Mouse (Mus musculus): ENCODE measurements around the gene Klf13. TPM values are rescaled to one million over a fixed set of nuclear protein-coding genes. Genes with fewer than 3 reads are reported as not detected.

The Klf13 gene
- polyA plus RNA-seq, 1 experiment from 2014 or later: 27.5 TPM

- Histone ChIP-seq H3K27ac (0 out of 2 replicates have a peak overlapping the region, but pooled peaks have one; percentile 25), H3K36me3 (ENCODE audit: insufficient read depth, low read length) (0 out of 2 replicates have a peak, but pooled peaks cover 6% of the 10 kb centered on the region), H3K9ac (ENCODE audit: low read depth, low read length) (no peak overlapping the region), H3K4me1 (replicated peaks; ENCODE audit: insufficient read depth, low read length) (peaks cover 15% of the 10 kb centered on the region; the same call in 1 of the 2 replicates), H3K27me3 (ENCODE audit: insufficient read depth, low read length) (no peaks in the 10 kb centered on the region), H3K9me3 (replicated peaks; ENCODE audit: low read length) (no peaks in the 10 kb centered on the region), H3K4me3 (replicated peaks; ENCODE audit: low read depth, low read length) (no peak overlapping the region), H3K4me2 (ENCODE audit: low read length) (no peak overlapping the region)
- no peak for TF ChIP-seq CTCF (IDR thresholded peaks at IDR 0.05; ENCODE audit: low read depth)
- DNase-seq (ENCODE audit: low spot score) (no peak), ATAC-seq (replicated peaks; ENCODE audit: low FRiP score, low read depth) (no peak)
- 69% methylated on average over 10 of the region's 10 CpGs for WGBS
These were observed 51.1 kb downstream of the Klf13 start for GRCm38 (mm10) chr7:63887602-63888123.

- 16% methylated on average over 8 of the region's 8 CpGs for WGBS
- H3K36me3 ChIP-seq (ENCODE audit: insufficient read depth, low read length): 0 out of 2 replicates have a peak, but pooled peaks cover 6% of the 10 kb centered on the region
These were observed 51.6 kb downstream of the Klf13 start for GRCm38 (mm10) chr7:63887034-63887551.

GRCm38 (mm10) chr7:63885025-63885424 is 53.7 kb downstream of the Klf13 start:
- ATAC-seq (replicated peaks; ENCODE audit: low FRiP score, low read depth): no peak
- Histone ChIP-seq H3K4me1 (replicated peaks; ENCODE audit: insufficient read depth, low read length) (peaks cover 15% of the 10 kb centered on the region; the same call in 1 of the 2 replicates), H3K9ac (ENCODE audit: low read depth, low read length) (no peak overlapping the region), H3K4me2 (ENCODE audit: low read length) (no peak overlapping the region), H3K27ac (no peak overlapping the region), H3K9me3 (replicated peaks; ENCODE audit: low read length) (no peaks in the 10 kb centered on the region), H3K4me3 (replicated peaks; ENCODE audit: low read depth, low read length) (no peak overlapping the region), H3K27me3 (ENCODE audit: insufficient read depth, low read length) (no peaks in the 10 kb centered on the region), H3K36me3 (ENCODE audit: insufficient read depth, low read length) (0 out of 2 replicates have a peak, but pooled peaks cover 1% of the 10 kb centered on the region)
- no peak for TF ChIP-seq CTCF (IDR thresholded peaks at IDR 0.05; ENCODE audit: low read depth)
- WGBS: 73% methylated on average over 7 of the region's 7 CpGs
- no peak for DNase-seq (ENCODE audit: low spot score)

More at GRCm38 (mm10) chr7:63887034-63887551, 51.6 kb downstream of the Klf13 start:
- no peak overlapping the region for H3K4me3 ChIP-seq (replicated peaks; ENCODE audit: low read depth, low read length)
- H3K4me1 ChIP-seq (replicated peaks; ENCODE audit: insufficient read depth, low read length): peaks cover 15% of the 10 kb centered on the region; the same call in 1 of the 2 replicates
- peak overlapping the region; percentile 70 for H3K27ac ChIP-seq
- no peak overlapping the region for H3K9ac ChIP-seq (ENCODE audit: low read depth, low read length)
- no peak for TF ChIP-seq CTCF (IDR thresholded peaks at IDR 0.05; ENCODE audit: low read depth)
- ATAC-seq (replicated peaks; ENCODE audit: low FRiP score, low read depth) (peak; percentile 60; the same call in 1 of the 2 replicates), DNase-seq (ENCODE audit: low spot score) (peak; percentile 83)
- H3K4me2 ChIP-seq (ENCODE audit: low read length): no peak overlapping the region
- no peaks in the 10 kb centered on the region for H3K9me3 ChIP-seq (replicated peaks; ENCODE audit: low read length)
- no peaks in the 10 kb centered on the region for H3K27me3 ChIP-seq (ENCODE audit: insufficient read depth, low read length)

GRCm38 (mm10) chr7:63882739-63883138 is 56.0 kb downstream of the Klf13 start:
- H3K4me3 ChIP-seq (replicated peaks; ENCODE audit: low read depth, low read length): no peak overlapping the region
- no peak for ATAC-seq (replicated peaks; ENCODE audit: low FRiP score, low read depth)
- no peak for TF ChIP-seq CTCF (IDR thresholded peaks at IDR 0.05; ENCODE audit: low read depth)
- H3K9me3 ChIP-seq (replicated peaks; ENCODE audit: low read length): no peaks in the 10 kb centered on the region
- H3K27me3 ChIP-seq (ENCODE audit: insufficient read depth, low read length): no peaks in the 10 kb centered on the region
- no peak for DNase-seq (ENCODE audit: low spot score)
- H3K27ac ChIP-seq: no peak overlapping the region
- H3K36me3 ChIP-seq (ENCODE audit: insufficient read depth, low read length): no peaks in the 10 kb centered on the region
- 86% methylated on average over 7 of the region's 7 CpGs for WGBS
- H3K4me2 ChIP-seq (ENCODE audit: low read length): no peak overlapping the region
- H3K9ac ChIP-seq (ENCODE audit: low read depth, low read length): no peak overlapping the region
- H3K4me1 ChIP-seq (replicated peaks; ENCODE audit: insufficient read depth, low read length): 0 out of 2 replicates have a peak, but pooled peaks cover 2% of the 10 kb centered on the region

- Histone ChIP-seq H3K9ac (ENCODE audit: low read depth, low read length) (no peak overlapping the region), H3K27ac (no peak overlapping the region), H3K9me3 (replicated peaks; ENCODE audit: low read length) (no peaks in the 10 kb centered on the region), H3K4me2 (ENCODE audit: low read length) (no peak overlapping the region), H3K36me3 (ENCODE audit: insufficient read depth, low read length) (no peaks in the 10 kb centered on the region), H3K27me3 (ENCODE audit: insufficient read depth, low read length) (no peaks in the 10 kb centered on the region), H3K4me1 (replicated peaks; ENCODE audit: insufficient read depth, low read length) (no peaks in the 10 kb centered on the region), H3K4me3 (replicated peaks; ENCODE audit: low read depth, low read length) (no peak overlapping the region)
- 90% methylated on average over 6 of the region's 6 CpGs for WGBS
- DNase-seq (ENCODE audit: low spot score) (no peak), ATAC-seq (replicated peaks; ENCODE audit: low FRiP score, low read depth) (no peak)
- TF ChIP-seq CTCF (IDR thresholded peaks at IDR 0.05; ENCODE audit: low read depth): no peak
These were observed 59.1 kb downstream of the Klf13 start for GRCm38 (mm10) chr7:63879583-63879982.

- no peak overlapping the region for H3K4me2 ChIP-seq (ENCODE audit: low read length)
- H3K4me1 ChIP-seq (replicated peaks; ENCODE audit: insufficient read depth, low read length): no peaks in the 10 kb centered on the region
- no peak overlapping the region for H3K27ac ChIP-seq
- 48% methylated on average over 14 of the region's 14 CpGs for WGBS
- H3K36me3 ChIP-seq (ENCODE audit: insufficient read depth, low read length): no peaks in the 10 kb centered on the region
- no peak for TF ChIP-seq CTCF (IDR thresholded peaks at IDR 0.05; ENCODE audit: low read depth)
- no peaks in the 10 kb centered on the region for H3K9me3 ChIP-seq (replicated peaks; ENCODE audit: low read length)
- no peak overlapping the region for H3K9ac ChIP-seq (ENCODE audit: low read depth, low read length)
- ATAC-seq (replicated peaks; ENCODE audit: low FRiP score, low read depth) (peak; percentile 55; the same call in 1 of the 2 replicates), DNase-seq (ENCODE audit: low spot score) (no peak)
- no peak overlapping the region for H3K4me3 ChIP-seq (replicated peaks; ENCODE audit: low read depth, low read length)
- H3K27me3 ChIP-seq (ENCODE audit: insufficient read depth, low read length): no peaks in the 10 kb centered on the region
These were observed 61.1 kb downstream of the Klf13 start for GRCm38 (mm10) chr7:63877610-63878009.
